Mouse (Mus musculus): ENCODE data around the gene Trappc5.

GRCm38 (mm10) chr8:3710312-3710711, 34.2 kb downstream of the Trappc5 start:
- TF ChIP-seq POLR2A (IDR thresholded peaks at IDR 0.05; ENCODE audit: low read depth, low read length) (no peak), CTCF (IDR thresholded peaks at IDR 0.05; ENCODE audit: borderline replicate concordance, insufficient read depth, low read length) (no peak)
